Mouse (Mus musculus) monocyte, adult 5-6 weeks (primary cell): ENCODE results near the gene Nod1. TPM values are rescaled to one million over a fixed set of nuclear protein-coding genes. Genes with fewer than 3 reads are reported as not detected.
"Not testable (repeated sequence)": the region's sequence is repeated elsewhere in the genome, so short reads cannot be mapped to it uniquely, and the experiment has no call there.

Source experiments
- ATAC-seq: fragments of 153-309, 156-312 bp; replicated peaks from 2 replicates; pipeline ENCODE4 v1.8.0; 2017; ENCODE audit warnings: mild to moderate bottlenecking; ENCODE audit not compliant: low TSS enrichment, insufficient number of reproducible peaks, severe bottlenecking, poor library complexity, low FRiP score
- total RNA-seq: library from RNA; stranded (forward); fragments of 200-1000, 200-491, 200-594 nt; gene quantifications from 3 replicates; pipeline ENCODE4 v1.2.3, GENCODE M21; 2017

Gene Nod1
- total RNA-seq, 1 experiment from 2014 or later = 63.0 TPM

DNA sequence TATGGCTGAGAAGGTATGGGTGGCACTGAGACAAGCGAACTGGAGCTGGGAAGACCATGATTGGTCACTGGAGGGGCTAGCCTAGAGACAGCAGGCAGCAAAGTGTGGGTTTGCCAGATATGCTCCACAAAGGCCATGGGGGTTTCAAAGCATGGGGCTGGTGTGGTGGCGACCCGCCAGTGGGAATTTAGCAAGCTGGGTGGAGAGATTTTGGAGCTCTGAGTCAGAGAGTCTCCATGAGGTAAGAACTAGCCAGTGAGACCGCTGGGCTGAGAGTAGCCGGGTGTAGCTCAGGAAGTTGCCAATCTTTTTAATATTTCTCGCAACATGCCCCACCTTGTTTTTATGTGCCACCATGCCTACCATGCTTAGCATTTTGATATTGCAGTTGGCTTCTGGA, 15.7 kb upstream of the Nod1 start:
- no peak for ATAC-seq

DNA sequence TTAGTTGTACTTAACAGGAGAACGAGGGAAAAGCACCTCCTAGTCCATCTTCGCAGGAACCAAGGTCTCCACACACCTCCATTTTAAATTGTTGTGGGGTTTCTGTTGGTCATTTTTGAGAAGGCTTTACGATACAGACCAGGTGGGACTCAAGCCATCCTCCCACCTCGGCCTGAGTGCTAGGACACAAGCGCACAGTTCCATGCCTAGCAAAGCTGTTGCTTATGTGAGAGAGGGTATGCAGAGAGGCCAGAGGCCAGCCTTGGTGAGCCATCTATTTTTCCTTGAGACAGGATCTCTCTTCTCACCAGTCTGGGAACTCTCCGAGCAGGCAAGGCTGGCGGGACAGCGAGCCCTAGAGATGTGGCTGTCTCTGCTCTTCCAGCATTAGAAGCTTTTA, 11.7 kb upstream of the Nod1 start:
- ATAC-seq = no peak

DNA sequence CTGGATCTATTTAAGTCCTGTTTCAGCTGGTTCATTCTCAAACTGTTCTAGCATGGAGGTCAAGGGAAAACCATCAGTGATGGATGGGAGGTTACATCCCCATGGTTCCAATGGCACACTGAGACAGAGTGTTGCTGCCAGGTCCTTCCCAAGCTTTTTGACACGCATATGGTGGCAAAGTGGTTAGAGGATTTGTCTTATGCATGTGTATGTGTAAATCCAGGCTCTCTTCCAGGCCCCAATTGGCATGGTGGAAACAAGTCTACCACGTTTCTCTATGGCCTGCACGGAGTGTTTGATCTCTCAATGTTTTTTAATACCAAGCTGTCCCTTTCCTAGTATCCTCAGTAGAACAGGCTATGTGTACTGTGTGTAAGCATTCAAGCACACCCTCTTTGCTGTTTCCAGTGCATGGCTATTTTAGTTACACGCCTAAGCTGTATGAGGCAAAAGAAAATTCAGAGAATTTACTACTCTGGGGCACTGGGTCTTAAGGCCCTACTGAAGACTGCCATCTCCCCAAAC, 11.2 kb upstream of the Nod1 start:
- ATAC-seq = no peak

- ATAC-seq = no peak
Measured at GRCm38 (mm10) chr6:54979426-54979825, 7.0 kb upstream of the Nod1 start.

- no peak for ATAC-seq
Measured at GRCm38 (mm10) chr6:54975616-54976015, 3.2 kb upstream of the Nod1 start.

- peak; percentile 59 for ATAC-seq
Measured at GRCm38 (mm10) chr6:54974501-54974900, 2.1 kb upstream of the Nod1 start.

DNA sequence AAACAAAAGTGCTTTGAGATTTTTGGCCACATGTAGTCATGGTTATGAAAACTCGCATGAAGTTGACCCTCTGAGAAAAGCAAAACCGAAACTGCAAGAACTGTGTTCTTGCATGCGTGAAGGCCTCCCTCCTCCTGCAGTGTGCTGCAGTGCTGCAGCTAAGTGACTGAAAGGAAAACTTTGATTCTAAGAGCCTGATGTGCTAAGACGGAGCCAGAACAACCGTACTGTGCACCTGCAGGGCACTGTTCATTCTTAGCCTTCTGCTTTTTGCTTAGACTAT, 458 bp upstream of the Nod1 start:
- ATAC-seq = no peak

DNA sequence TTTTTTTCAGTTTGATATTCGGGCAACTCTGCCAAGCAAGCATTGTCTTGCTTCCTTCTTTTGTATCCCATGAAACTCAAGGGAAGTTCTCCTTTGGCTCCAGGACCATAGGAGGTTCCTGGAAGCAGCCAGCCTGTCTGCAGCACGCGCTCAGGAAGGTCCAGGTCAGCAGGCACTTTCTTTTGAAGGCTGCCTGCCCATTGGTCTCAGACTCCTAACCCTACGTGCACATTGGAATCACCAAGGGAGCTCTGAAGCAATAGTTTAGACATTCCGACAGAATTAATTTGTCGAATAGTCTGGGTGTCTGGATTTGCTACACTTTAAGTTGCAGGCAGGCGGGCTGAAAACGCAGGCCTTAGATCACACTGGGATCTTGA, 691 bp downstream of the Nod1 start:
- no peak for ATAC-seq

- no peak for ATAC-seq
Measured at GRCm38 (mm10) chr6:54970506-54970905, 1.9 kb downstream of the Nod1 start.

DNA sequence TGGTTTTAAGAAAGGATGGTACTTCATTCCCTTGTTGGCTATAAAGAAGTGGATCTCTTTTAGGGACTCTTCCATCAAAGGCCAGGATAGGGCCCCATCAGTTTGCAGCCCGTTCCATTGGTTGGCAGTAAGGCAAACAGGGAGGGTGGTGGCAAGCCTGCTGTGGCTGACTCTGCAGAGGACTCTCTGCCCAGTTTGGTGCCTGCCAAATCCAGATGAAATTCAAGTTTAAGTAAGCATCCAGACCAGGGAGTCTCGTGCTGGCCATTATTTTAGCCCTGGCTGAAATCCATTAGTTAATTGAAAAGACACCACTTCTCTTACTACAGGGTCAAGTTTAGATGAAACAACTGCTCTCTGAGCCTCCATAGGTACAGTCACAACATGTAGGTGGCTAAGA, 2.6 kb downstream of the Nod1 start:
- ATAC-seq = no peak

- no peak for ATAC-seq
Measured at GRCm38 (mm10) chr6:54967591-54967990, 4.8 kb downstream of the Nod1 start.

DNA sequence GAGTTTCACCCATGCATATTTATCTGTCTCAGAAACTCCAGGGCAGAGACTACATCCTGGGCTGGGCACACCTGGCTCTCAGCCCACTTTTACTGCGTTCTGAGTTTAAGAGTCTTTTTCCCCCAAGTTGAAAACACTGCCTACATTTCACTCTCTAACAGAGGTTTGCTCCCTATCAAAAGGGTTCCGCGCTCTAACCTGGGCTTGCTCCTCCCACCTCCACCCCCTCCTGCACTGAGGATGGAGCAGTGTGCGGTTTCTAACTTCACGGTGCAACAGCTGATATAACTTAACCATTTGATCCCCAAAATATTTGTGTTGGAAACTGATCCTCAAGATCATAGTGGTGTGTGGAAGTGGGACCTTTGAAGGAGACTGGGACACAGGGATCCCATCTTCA, 7.2 kb downstream of the Nod1 start:
- no peak for ATAC-seq

DNA sequence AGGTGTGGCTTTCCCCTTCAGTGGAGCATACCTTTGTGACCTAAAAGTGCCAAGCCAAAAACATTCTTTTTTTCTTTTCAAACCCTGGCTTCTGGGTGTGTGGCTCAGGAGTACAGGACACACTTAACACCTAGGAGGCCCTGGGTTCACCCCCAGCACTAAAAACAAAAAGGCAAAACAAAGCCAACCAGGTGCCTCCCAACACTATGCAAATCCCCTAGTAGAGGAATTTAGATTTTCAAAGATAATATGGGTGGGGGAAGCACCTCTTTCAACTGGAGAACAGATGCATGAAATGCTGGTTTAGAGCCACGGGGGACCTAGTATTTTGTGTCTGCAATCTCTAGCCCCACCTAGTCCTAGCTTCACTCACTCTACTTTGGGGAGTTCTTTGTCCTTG, 7.7 kb downstream of the Nod1 start:
- no peak for ATAC-seq

DNA sequence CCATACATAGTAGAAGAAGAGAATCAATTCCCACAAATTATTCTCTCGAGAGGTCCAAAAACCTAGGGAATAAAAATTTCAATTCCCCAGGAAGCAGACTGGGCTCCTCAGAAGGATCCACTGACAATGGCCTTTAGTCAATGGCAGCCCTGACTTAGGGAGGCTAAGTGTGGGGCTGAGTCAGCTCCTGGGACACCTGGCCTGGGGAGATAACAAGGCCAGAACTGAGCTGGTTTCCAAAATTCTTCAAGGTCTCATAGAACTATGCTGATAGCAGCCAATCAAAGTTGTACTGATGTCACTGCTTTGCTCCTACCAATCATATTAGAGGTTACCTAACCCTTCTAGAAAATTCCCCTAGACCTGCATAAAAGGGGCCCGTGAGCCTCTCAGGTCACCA, 8.8 kb downstream of the Nod1 start:
- no peak for ATAC-seq

GRCm38 (mm10) chr6:54957655-54958054, 14.8 kb downstream of the Nod1 start:
- ATAC-seq = no peak

GRCm38 (mm10) chr6:54956425-54956824, 16.0 kb downstream of the Nod1 start:
- peak; percentile 41 for ATAC-seq

- peak; percentile 34; the same call in 1 of the 2 replicates for ATAC-seq
Measured at GRCm38 (mm10) chr6:54955949-54956348, 16.5 kb downstream of the Nod1 start.

DNA sequence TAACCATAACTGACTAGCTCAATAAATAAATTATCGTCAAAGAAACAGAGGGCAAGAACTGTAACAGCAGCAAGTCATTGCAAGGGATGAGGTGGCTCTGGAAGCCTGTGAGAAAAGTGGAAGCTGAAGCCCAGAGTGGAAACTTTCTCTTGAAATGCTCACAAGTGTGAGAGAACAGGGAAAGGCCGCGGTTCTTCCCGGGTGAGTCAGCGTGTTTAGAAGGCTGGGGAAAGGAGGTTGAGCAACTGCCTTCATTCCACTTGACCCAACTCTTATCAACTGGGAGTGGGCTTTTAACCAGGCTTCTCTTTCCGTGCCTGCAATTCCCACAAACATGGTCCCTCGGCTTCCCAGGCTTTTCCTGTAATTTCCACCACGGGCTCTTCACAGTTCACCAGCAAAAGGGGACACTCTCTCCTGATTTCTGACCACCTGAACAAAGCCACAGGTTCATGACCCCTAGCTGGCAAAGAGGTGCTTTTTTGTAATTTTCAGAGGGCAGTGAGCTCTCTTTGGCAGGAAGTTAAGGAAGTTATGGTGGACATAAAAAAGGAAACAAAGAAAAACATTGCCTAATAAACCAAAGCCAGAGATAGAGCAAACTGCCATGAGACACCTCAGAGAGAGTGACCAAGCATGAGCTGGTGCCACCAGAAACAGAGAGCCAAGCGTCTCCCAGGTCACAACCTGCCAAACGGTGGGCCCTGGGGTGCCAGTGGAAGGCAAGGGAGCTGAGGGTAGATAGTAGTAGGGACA, 17.6 kb downstream of the Nod1 start:
- peak; percentile 38; the same call in 1 of the 2 replicates for ATAC-seq

DNA sequence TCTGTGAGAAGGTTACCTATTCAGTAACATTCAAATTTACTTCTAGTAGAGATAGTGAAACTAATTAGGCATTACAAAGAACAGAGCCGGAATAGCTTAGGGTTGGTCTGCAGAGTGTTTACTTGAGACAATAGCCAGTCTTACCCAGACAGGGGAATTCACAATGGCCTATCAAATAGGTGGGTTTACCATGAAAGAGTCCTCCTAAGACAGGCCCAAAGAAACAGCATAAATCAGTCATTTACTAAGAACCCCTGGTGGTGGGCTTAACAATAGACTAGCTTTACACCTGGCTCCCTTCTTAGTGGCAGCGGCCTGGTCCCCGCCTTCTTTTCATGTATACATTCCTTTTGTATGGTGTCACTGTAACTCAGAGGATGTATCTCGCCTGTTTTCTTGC, 19.0 kb downstream of the Nod1 start:
- ATAC-seq = not testable (repeated sequence)

DNA sequence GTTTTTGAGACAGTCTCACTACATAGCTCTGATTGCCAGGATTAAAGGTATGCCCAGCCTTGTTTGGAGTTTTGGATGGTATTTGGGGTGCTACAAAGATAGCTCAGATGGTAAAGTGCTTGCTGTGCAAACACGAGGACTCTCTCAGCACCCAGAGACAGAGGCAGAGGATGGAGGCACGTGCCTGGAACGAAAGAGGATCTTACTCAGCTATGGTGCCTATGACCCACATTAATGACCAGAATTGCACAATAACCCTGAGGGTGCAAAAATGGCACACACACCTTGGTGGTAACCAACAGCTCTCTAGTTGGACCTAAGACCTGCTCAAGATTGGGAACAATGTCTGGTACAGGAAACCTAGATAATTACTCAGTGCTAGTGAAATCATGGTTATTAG, 19.9 kb downstream of the Nod1 start:
- ATAC-seq = peak; percentile 71

GRCm38 (mm10) chr6:54948682-54949081, 23.7 kb downstream of the Nod1 start:
- peak; percentile 72 for ATAC-seq
